Mouse (Mus musculus) heart, embryonic 11.5 days (tissue): ENCODE measurements around the gene Zdhhc6. TPM values are rescaled to one million over a fixed set of nuclear protein-coding genes. Genes with fewer than 3 reads are reported as not detected.
A peak's percentile ranks its signal among the peaks of the same experiment; 100 is the strongest.

Source experiments
- ATAC-seq: fragments of 200-750 bp; cut with Nextera tagmentation; replicated peaks from 2 replicates; pipeline ENCODE4 v1.8.0; 2017; ENCODE audit warnings: moderate library complexity; ENCODE audit not compliant: insufficient number of reproducible peaks, low FRiP score, low TSS enrichment
- H3K27ac ChIP-seq: fragments of 300-500 bp; sonication (generic); 2 replicates; pipeline ENCODE4 v1.5.1; 2014; ENCODE audit warnings: mild to moderate bottlenecking, low read depth, low read length
- H3K27me3 ChIP-seq: fragments of 300-500 bp; sonication (generic); 2 replicates; pipeline ENCODE4 v1.6.1; 2014; ENCODE audit warnings: mild to moderate bottlenecking, low read length, mixed read lengths; ENCODE audit not compliant: control insufficient read depth, insufficient read depth
- H3K36me3 ChIP-seq: fragments of 300-500 bp; sonication (generic); 2 replicates; pipeline ENCODE4 v1.6.1; 2014; ENCODE audit warnings: mild to moderate bottlenecking, low read length, moderate library complexity, mixed read lengths; ENCODE audit not compliant: control insufficient read depth, insufficient read depth
- H3K4me1 ChIP-seq: fragments of 300-500 bp; sonication (generic); 2 replicates; pipeline ENCODE4 v1.6.1; 2014; ENCODE audit warnings: low read length; ENCODE audit not compliant: control insufficient read depth, insufficient read depth
- H3K4me2 ChIP-seq: fragments of 300-500 bp; sonication (generic); 2 replicates; pipeline ENCODE4 v1.6.1; 2014; ENCODE audit warnings: mild to moderate bottlenecking, moderate library complexity
- H3K4me3 ChIP-seq: fragments of 300-500 bp; sonication (generic); 2 replicates; pipeline ENCODE4 v1.5.1; 2014; ENCODE audit warnings: low read depth, low read length
- H3K9ac ChIP-seq: fragments of 300-500 bp; sonication (generic); 2 replicates; pipeline ENCODE4 v1.6.1; 2014; ENCODE audit warnings: mild to moderate bottlenecking, low read depth, low read length, moderate library complexity
- H3K9me3 ChIP-seq: fragments of 300-500 bp; sonication (generic); replicated peaks from 2 replicates; pipeline ENCODE4 v1.6.1; 2016; ENCODE audit warnings: low read length; ENCODE audit not compliant: control insufficient read depth
- WGBS: fragments of 180-500 bp; shearing (Covaris S2); extraction: QIAGEN DNeasy Blood & Tissue Kit; methylation state at CpG from one replicate; pipeline ENCODE4 v1.1.7; 2014; ENCODE audit not compliant: insufficient replicate concordance; 5-methylcytosine and 5-hydroxymethylcytosine counted together
- polyA plus RNA-seq: library from polyadenylated mRNA; unstranded; fragments of >200 nt; fragmentation: Nextera tagmentation; extraction: Ambion mirVana; gene quantifications from 2 replicates; pipeline ENCODE4 v1.2.1, GENCODE M21; 2014

Gene Zdhhc6
- polyA plus RNA-seq, 1 experiment from 2014 or later = 76.1 TPM

DNA sequence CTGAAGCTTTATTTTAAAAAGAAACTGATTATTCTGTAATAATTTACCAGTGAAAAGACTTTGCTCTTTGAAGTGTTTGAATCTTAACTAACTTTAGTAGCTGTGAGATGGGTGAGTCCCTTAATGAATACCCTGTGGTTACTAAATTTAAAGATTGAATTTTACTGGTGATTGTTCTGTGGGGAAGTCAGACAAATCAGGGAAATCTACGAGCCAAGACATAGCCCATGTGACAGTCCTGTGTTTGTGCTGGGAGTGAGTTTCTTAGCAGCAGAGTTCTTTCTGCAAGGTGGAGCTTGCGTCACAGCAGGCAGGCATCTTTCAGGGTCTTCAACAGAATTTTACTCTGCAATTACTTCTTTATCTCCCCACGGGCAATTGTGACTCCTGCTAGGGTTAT, 3.2 kb upstream of the Zdhhc6 start:
- Histone ChIP-seq H3K4me2 (no peak overlapping the region), H3K27ac (no peak overlapping the region), H3K9me3 (no peaks in the 10 kb centered on the region), H3K4me1 (0 out of 2 replicates have a peak, but pooled peaks cover 6% of the 10 kb centered on the region), H3K27me3 (no peaks in the 10 kb centered on the region), H3K9ac (no peak overlapping the region), H3K36me3 (no peaks in the 10 kb centered on the region), H3K4me3 (no peak overlapping the region)
- WGBS = 65% methylated on average over 3 of the region's 3 CpGs
- ATAC-seq = no peak

DNA sequence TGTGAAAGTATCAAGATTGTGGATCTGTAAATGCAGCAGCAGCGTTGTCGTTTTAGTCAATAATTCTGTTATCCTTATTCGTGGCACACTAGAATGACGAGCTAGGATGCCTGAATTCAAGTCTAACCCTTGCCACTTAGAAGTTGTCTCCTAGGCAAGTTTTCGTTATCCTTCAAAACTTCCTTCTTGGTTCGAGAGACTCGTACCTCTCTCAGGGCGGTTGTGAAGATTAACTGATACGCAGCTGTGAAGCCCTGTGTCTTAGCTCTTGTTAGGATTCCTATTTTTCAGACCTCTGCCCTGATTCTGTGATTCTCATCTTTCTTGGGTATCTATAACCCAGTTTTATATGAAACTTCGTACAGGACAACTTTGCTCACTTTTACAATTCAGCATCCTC, 1.1 kb upstream of the Zdhhc6 start:
- H3K4me2 ChIP-seq = peak overlapping the region; percentile 87
- WGBS = 49% methylated on average over 10 of the region's 10 CpGs
- 0 out of 2 replicates have a peak, but pooled peaks cover 6% of the 10 kb centered on the region for H3K4me1 ChIP-seq
- H3K9me3 ChIP-seq = no peaks in the 10 kb centered on the region
- H3K27me3 ChIP-seq = no peaks in the 10 kb centered on the region
- no peak overlapping the region for H3K9ac ChIP-seq
- no peaks in the 10 kb centered on the region for H3K36me3 ChIP-seq
- H3K27ac ChIP-seq = no peak overlapping the region
- no peak for ATAC-seq
- H3K4me3 ChIP-seq = peak overlapping the region; percentile 73

GRCm38 (mm10) chr19:55316109-55316714, 380 bp upstream of the Zdhhc6 start, which contains the start of gene Vti1a:
TSS of gene Vti1a (plus strand) at chr19:55316295.
- WGBS = under 1% methylated on average over 48 of the region's 48 CpGs
- Histone ChIP-seq H3K36me3 (peaks cover 3% of the 10 kb centered on the region; the same call in 1 of the 2 replicates), H3K27ac (peak within 1 kb of the TSS; percentile 75), H3K4me3 (peak within 1 kb of the TSS; percentile 73), H3K9ac (peak within 1 kb of the TSS; percentile 85), H3K4me1 (0 out of 2 replicates have a peak, but pooled peaks cover 6% of the 10 kb centered on the region), H3K27me3 (no peaks in the 10 kb centered on the region), H3K9me3 (no peaks in the 10 kb centered on the region), H3K4me2 (peak within 1 kb of the TSS; percentile 87)
- ATAC-seq = peak; percentile 86

GRCm38 (mm10) chr19:55313649-55314048, 2.2 kb downstream of the Zdhhc6 start:
- WGBS = 87% methylated on average over 2 of the region's 2 CpGs
- H3K4me2 ChIP-seq = no peak overlapping the region
- peaks cover 9% of the 10 kb centered on the region for H3K36me3 ChIP-seq
- no peaks in the 10 kb centered on the region for H3K27me3 ChIP-seq
- H3K9ac ChIP-seq = no peak overlapping the region
- ATAC-seq = no peak
- no peak overlapping the region for H3K27ac ChIP-seq
- H3K4me3 ChIP-seq = no peak overlapping the region
- H3K9me3 ChIP-seq = no peaks in the 10 kb centered on the region
- 0 out of 2 replicates have a peak, but pooled peaks cover 6% of the 10 kb centered on the region for H3K4me1 ChIP-seq

GRCm38 (mm10) chr19:55311874-55312273, 4.0 kb downstream of the Zdhhc6 start:
- H3K36me3 ChIP-seq = peaks cover 9% of the 10 kb centered on the region
- no peaks in the 10 kb centered on the region for H3K27me3 ChIP-seq
- H3K4me1 ChIP-seq = 0 out of 2 replicates have a peak, but pooled peaks cover 4% of the 10 kb centered on the region
- H3K27ac ChIP-seq = no peak overlapping the region
- no peak for ATAC-seq
- no peaks in the 10 kb centered on the region for H3K9me3 ChIP-seq
- no peak overlapping the region for H3K4me2 ChIP-seq
- no peak overlapping the region for H3K9ac ChIP-seq
- H3K4me3 ChIP-seq = no peak overlapping the region
- 90% methylated on average over 8 of the region's 8 CpGs for WGBS

GRCm38 (mm10) chr19:55305024-55305423, 10.8 kb downstream of the Zdhhc6 start:
- ATAC-seq = no peak
- H3K4me1 ChIP-seq = no peaks in the 10 kb centered on the region
- no peaks in the 10 kb centered on the region for H3K27me3 ChIP-seq
- no peak overlapping the region for H3K4me2 ChIP-seq
- peaks cover 15% of the 10 kb centered on the region for H3K36me3 ChIP-seq
- H3K27ac ChIP-seq = no peak overlapping the region
- no peak overlapping the region for H3K9ac ChIP-seq
- H3K4me3 ChIP-seq = no peak overlapping the region
- no peaks in the 10 kb centered on the region for H3K9me3 ChIP-seq

GRCm38 (mm10) chr19:55300525-55300924, 15.3 kb downstream of the Zdhhc6 start:
- Histone ChIP-seq H3K4me2 (no peak overlapping the region), H3K4me1 (no peaks in the 10 kb centered on the region), H3K27me3 (no peaks in the 10 kb centered on the region), H3K27ac (no peak overlapping the region), H3K9ac (no peak overlapping the region), H3K36me3 (peaks cover 15% of the 10 kb centered on the region; the same call in 1 of the 2 replicates), H3K9me3 (no peaks in the 10 kb centered on the region), H3K4me3 (no peak overlapping the region)
- WGBS = 74% methylated on average over 3 of the region's 3 CpGs
- ATAC-seq = no peak

DNA sequence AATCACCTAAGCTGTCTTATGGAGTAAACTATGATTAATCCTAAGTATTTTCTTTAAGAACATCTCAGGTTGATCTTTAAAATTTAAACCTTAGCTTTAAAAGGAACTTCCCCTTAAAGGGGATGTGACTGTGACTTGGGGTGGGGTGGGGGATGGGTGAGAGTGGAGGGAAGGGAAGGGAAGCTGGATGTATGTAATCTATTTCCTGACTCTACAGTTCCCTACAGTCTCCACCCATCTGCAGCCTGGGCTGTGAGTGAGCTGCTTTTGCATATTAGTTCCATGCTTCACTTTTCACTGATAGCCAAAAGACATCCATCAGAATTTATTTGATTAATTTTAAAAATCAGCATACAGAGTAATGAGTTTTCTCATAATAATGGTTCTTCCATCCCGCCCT, 16.5 kb downstream of the Zdhhc6 start:
- H3K27ac ChIP-seq = no peak overlapping the region
- no peaks in the 10 kb centered on the region for H3K4me1 ChIP-seq
- no peak overlapping the region for H3K4me3 ChIP-seq
- WGBS = 88% methylated on average over 1 of the region's 1 CpGs
- ATAC-seq = no peak
- peaks cover 15% of the 10 kb centered on the region for H3K36me3 ChIP-seq
- H3K27me3 ChIP-seq = no peaks in the 10 kb centered on the region
- H3K9ac ChIP-seq = no peak overlapping the region
- no peaks in the 10 kb centered on the region for H3K9me3 ChIP-seq
- H3K4me2 ChIP-seq = no peak overlapping the region

- H3K27ac ChIP-seq = no peak overlapping the region
- no peaks in the 10 kb centered on the region for H3K4me1 ChIP-seq
- WGBS = 83% methylated on average over 5 of the region's 5 CpGs
- peaks cover 9% of the 10 kb centered on the region for H3K36me3 ChIP-seq
- H3K27me3 ChIP-seq = no peaks in the 10 kb centered on the region
- H3K4me3 ChIP-seq = no peak overlapping the region
- H3K9me3 ChIP-seq = no peaks in the 10 kb centered on the region
- ATAC-seq = no peak
- no peak overlapping the region for H3K9ac ChIP-seq
- no peak overlapping the region for H3K4me2 ChIP-seq
Measured at GRCm38 (mm10) chr19:55297961-55298360, 17.9 kb downstream of the Zdhhc6 start.
